Mouse (Mus musculus) adrenal gland (tissue): ENCODE results near the gene Wwox.

ENCODE experiments used
- intact Hi-C: fragments of 180-260 bp; cut with DNase I; formaldehyde crosslinking; loops from one replicate; pipeline ENCODE4 v1.15.1; 2025

The Wwox gene

DNA sequence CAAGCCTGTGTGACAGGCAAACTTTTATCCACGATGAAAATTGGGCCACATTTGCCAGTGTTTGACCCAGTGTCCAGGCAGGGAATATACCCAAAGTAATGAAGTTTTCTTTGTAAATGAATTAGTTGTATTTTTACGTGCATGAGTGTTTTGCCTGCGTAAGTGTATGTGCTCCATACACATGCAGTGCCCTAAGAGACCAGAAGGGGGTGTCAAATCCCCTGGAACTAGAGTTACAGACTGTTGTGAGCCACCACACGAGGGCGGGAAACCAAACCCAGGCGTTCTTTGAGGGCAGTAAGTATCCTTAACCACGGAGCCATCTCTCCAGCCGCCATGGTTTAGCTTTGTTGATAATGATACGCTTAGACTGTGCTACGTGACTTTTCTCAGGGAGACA is 755.9 kb downstream of the Wwox start:
- intact Hi-C loops: no loop called here

DNA sequence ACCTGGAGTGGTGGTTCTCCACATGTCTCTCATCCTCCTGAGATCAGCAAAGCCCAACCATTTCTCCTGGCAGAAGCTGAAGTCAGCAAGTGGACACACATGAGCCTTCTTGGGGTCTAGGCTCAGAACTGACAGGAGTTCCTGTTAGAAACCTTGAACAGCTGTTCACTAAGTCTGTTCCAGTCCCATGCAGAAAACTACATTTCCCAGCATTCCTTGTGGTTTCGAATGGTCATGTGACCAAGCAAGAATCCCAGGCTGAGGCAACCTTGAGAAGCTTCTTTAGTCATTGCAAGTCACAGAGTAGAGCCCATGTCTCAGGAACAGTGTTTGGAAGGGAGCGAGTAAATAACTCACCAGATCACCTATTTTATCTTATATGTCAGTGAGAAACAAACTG is 757.4 kb downstream of the Wwox start:
- intact Hi-C loops: no loop called here

DNA sequence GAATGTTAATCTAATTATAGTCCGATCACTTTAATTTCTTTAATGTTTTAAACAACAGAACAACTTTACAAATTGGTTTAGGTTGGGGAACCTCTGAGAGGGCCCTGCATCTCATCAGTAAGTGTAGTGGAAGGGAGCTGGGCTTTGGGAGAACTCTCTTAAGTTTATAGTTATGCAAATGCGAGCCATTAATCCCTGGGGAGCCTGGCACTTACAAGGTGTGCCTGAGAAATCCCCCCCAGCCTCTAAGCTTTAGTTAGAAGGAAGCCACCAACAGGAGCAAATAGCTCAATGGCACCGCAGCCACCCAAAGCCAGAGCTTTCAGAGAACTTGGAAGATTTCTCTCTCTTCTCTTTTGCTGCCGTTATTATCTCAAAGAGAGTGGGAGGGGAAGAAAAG is 759.7 kb downstream of the Wwox start:
- intact Hi-C loops: no loop called here

DNA sequence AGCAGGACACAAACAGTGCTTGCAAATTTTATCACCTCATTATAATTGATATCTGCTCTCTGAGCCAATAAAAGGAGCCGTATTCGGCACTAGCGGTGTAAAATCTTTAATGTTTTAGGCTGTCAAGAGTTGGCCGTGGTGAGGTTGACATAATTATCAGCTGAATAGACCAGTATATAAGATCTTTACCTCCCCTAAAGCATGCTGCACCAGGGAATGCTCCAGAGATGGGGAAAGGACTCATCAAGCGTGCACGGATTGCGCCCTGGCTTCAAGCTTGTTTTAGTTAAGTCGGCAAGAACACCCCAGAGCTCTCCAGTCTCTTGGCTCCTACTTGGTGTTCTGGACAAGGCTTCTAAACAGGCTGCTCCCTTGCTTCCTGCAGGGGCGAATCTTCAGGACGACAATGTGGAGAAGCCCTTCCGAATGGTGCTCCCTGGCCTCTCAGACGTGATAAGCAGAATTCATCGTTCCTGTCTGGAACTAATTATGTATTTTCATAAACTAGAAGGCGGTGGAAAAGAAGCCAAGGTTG is 760.2 kb downstream of the Wwox start:
- intact Hi-C loops: no loop called here

DNA sequence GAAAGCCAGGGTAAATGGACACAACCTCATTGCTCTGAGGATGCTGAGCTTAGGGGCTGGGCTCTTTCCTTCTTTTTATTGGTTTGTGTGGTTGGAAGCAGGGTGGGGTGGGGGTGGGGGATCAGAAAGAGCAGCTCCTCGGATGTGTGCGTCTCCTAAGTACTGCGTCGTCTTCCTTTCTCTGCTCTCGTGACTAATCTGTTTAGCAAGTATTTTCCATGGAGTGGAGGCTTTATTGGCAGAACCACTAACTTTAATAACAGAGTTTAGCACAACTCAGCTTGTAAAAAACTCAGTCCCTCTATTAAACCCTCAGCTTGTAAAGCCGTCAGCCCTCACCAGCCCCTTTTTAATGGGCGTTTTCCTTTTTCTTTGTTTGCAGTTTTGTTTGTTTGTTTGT is 762.3 kb downstream of the Wwox start:
- intact Hi-C loops: no loop called here

DNA sequence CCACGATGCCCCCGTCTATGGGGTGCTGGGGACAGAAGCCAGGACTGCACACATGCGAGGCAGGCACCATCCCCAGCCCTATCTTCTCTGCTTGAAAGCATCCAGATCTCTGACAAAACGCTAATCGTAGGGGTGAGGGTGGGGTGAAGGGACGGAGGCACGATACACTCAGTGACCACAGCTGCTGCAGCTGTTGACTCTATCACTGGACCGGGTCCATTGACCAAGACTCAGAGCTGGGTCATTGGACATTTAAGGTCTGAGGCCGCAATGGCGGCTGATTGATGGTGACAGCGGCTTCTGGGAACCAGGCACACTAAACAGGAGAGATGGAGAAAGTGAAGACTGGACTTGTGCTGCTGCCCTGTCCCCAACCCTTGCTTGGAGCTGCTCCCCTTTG is 768.0 kb downstream of the Wwox start:
- intact Hi-C loops: no loop called here

DNA sequence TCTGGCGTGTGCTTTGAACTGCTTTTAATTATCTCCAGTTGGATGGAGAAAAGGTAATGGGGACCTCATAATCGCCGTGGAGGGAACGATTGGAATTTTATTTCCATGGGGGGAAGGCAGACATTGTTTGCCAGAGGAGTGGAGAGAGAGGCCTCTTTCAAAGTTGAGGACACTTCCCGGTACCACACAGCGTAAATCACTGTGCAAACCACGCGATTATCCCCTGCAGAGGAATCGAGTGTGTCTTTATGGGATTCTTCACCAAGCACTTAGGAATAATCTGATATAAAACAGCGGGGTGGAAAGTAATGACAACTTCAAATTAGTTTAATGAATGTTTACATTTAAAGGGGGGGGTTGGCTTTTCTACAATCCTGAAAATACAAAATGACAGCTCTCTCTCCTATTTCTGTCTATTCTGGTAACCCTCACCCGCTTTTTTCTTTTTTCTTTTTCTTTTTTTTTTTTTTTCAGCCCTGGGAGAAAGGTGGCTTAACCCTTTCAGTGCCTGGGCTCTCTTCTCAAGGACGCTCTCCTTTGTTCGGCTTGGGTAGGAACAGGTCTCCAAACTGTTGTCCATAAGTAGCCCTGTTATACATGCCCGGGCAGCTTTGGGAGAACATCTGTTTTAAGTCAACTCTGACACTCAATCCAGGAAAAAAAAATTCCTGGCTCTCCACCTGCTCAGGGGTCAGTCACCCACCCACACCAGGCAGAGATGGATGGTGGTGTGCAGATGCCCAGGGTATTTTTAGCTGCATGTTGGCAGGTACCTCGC is 769.1 kb downstream of the Wwox start:
- intact Hi-C loops: no loop called here

DNA sequence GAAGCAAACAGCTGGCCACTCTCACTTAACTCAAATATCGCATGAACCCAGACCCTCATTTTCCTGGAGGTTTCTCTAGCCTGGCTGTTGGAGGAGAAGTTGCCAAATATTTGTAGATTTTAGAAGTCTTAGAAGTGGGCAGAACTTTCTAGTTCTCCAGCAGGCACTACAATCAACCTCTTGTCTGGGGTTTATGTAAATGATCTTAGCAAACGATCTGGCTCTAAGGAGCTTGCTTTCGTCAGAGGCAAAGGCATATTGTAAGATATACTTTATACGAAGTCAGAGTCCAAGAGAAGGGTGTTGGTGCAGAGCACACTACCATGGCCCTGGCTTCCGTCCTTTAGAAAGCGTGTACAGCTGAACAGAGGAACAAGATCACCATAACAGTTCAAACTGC is 770.6 kb downstream of the Wwox start:
- intact Hi-C loops: no loop called here

DNA sequence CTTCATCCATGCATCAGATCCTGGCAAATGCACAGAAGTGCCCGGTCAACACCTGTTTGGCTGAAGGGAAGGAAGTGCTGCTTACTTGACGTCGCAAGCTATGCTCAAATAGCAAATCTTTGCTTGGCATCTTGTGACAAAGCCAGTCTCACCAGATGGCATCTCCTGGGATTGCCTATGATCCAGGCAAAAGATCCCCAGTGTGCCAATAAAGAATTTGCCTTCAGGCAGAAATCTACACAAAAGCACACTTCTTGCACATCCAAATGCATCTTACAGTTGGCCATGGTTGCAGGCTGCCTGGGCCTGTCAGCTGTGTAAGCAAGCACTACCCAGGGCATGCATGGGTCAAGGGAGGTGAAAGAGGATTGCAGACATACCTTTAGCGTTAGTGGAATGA is 773.7 kb downstream of the Wwox start:
- intact Hi-C loops: no loop called here

DNA sequence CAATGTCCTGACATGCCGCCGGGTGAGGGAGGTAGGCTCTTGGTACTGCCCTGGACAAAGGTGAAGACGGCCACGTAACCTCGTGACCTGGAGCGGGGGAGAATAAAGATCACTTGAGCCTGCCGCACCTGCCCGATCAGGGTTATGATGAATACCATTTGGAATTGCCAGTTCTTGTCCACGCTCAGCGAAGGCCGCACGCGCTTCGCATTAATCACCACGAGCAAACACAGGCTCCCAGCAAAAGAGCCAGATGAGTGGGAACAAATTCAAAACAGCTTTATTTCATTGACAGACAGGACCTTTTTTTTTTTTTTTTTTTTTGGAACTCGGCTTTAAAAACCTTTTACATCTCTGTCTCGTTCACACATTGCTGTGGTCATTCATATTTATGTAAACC is 775.4 kb downstream of the Wwox start:
- intact Hi-C loops: no loop called here

DNA sequence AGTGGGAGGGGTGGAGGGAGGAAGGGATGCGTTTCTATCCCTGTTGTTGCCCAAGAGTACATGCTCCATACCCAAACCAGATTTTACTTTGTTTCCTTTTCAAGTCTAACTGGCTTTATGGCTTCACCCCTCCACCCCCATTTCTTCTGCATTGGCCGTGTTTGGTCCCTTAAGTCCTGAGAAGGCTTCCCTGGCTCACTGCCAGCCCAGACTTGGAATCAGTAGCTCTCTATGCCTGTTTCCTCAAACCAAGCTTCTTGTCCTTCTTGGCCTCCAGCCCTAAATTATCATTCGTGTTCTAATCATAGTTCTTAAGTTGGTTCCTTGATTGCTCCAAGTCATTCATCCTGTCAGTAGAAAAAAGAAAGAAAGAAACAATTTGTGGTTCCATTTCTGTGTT is 777.3 kb downstream of the Wwox start:
- intact Hi-C loops: no loop called here

DNA sequence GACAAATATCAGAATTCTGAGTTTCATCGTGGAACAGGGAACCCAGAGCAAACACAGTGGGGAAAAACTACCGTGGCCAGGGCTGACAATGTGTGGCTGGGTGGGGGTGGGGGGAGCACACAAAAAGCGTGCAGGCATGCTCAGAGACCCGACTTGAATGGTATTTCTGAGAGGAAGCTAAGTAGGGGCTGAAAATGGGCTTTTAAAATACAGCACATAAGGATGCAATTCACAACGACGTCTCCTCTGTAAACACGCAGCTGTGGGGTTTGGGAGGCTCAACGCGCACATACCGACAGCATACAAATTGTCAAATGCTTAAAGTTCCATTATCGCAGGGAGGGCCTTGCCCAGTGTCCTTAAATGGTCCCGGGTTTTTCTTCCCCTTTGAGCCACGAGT is 783.1 kb downstream of the Wwox start:
- intact Hi-C loops: no loop called here

DNA sequence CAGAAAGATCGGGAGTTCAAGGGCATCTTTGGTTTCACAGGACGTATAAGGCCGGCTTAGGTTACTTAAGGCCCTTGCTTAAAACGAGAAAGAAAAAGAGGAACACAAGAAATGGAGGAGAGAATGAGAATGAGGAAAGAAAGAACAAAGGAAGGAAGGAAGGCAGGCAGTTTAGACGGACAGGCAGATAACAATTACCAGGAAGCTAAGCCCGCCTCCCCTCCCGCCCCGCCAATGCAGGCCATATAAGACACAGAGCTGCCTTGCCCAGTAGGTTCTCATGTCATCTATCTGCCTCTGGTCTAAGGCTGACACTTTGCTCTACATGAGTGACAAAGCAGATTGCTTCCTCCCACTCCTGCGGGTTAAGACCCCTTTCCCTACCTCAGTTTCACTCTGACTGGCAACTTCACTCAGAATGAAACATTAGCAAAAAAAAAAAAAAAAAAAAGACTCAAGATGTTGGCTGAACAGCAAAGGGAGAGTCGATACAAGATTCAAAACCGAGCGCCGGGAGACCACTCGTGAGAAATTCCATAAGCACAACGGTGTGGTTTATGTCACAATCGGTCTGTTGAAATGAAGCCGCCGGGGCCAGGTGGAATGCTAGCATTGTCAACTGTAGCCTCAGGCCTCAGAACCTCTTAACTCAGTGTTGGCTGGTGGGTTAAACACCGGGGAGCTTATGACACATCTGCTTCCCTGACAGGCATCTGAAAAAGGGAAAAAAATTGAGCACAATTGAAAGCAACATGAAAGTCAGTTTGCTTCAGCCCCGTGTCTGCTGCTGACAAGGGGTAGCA is 787.5 kb downstream of the Wwox start:
- intact Hi-C loops: no loop called here

DNA sequence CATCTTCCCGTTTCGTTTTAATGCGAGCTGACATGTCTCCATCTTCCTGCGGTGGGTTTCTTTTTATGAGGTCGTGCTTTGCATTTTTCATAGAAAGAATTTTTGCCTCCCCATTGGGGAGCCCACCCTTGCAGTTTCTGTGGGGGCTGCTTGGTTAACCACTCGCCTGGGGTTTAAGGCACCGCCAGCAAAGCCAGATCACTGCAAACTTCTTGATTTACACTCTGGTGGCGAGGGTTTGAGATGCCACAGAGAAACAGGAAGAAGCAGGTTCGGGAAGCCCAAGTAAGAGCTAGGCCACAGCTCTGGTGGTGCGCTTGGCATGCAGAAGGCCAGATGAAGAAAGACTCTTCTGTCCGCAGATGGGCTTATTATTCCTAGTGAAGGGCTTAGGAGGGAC is 789.4 kb downstream of the Wwox start:
- intact Hi-C loops: no loop called here

DNA sequence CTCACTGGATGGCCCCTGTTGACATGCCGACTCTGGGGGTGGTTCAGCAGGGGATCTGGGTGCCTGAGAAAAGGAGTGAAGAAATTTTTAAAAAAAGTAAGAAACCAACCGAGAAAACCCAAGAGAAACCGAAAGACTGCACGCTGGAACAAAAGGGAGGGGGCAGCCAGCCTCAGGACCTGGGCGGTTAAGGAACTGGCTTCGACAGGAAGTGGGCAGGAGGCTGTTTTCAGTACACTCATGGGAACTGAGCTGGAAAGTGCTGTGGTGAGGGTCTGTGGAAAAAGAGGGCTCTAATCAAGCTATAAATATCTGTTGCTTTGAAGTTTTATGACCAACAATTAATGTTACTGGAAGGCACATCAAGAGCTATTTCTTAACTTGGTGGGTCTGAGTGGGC is 794.6 kb downstream of the Wwox start:
- intact Hi-C loops: no loop called here

DNA sequence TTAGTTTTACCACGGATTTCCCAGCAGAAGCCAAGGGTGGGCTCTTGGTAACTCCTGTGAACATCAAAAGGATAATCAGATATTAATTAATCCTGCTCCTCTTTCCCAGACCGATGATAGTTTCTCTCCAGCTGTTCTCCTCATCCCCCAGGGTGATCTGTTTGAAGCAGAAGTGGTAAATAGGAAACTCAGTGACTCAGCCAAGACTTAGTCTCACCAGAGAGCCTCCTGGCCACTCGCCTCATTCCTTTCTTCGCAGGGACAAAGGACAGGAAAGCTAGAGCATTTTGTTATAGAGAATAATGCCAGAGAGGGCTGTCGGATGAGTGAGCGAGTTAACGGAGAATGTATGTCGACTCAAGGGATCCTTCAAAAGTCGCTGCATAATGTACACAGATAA is 798.1 kb downstream of the Wwox start:
- intact Hi-C loops: no loop called here

DNA sequence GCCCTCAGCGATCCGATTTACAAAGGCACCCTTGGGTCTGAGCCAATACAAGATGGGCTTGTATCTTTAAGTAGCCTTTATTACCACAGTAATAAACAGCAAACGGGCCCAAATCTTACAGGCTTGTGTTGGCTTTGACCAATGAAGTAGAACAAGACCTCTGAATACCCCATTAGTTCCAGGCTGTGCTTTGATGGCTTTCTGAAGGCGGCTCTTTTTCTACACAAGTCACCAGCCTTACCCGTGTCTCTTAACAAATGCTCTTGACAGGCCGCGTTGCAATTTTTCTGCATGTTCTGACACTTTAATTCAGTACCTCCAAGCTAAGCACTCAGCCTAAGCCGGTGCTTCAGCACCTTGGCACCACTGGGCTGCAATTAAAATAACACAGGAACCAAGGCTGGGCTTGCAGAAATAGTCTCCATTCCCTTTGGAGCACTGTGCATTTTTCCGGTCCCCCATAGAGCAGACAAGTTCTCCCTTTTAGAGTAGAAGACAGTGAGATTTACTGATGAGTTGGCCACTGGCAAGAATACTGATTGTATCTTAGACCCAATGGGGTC is 804.1 kb downstream of the Wwox start:
- intact Hi-C loops: no loop called here

DNA sequence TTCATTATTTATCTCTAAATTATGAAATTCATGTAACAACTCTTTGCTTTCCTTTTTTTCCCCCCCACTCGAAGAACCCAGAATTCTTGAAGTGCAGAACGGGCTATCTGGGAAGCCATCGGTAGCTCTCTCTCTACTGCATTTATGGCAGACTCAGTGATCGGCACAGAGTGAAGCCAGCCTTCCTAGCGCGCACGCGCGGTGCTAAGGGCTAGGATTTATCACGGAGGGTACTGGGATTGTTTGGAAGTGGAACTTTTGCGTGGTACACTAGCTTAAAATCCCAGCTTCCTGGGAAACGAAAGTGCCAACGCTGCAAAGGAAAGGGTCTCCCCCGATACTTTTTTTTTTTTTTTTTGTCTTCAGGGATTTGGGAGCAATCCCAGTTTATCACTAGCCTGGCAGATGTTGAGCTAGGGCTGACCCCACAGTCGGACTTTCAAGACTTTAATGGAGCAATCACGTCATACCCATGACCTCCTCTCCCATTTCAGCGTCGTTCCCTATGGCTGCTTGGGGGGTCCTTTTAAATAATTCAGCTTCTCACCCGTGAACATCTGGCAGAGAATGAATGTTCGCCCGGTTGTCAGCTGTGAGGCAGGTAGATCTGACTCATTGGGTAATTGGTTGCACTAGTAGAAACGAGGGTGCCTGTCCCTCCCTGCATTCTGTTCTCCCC is 810.4 kb downstream of the Wwox start:
- intact Hi-C loops: no loop called here

DNA sequence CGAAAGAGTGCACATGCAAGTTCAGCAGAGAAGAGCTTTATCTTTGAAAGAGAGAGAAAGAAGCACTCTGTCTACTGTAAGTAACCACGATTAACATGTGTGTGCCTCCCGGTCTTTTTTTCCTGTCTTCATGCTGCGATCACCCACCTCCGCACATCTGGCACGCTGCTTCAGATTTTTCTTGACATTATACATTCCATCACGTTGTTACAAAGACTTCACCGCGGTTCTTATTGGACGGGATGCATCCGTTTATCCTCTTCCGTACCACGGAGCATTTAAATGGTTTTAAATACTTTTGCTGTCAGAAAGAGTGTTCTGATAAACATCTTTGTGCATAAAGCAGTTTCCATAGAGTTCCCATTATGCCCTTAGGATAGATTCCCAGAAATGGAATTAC is 816.1 kb downstream of the Wwox start:
- intact Hi-C loops: no loop called here

DNA sequence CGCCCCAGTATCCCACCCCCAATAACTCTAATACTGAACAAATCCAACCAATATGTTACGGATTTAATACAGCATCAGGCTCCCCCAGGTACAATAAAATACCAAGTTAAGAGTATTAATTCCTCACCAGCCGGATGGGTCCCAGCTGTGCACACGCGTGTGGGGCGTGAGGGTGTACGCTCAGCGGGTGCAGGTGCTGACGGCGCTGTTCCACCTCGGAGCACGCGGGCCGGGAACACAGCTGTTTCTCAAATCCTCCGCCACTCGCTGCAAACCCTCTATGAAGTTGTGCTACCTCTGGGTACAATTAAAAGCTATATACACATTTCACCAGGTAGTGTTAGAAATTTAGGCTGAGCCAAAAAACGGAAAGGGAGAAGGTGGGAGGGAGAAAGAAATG is 818.0 kb downstream of the Wwox start:
- intact Hi-C loops: no loop called here

DNA sequence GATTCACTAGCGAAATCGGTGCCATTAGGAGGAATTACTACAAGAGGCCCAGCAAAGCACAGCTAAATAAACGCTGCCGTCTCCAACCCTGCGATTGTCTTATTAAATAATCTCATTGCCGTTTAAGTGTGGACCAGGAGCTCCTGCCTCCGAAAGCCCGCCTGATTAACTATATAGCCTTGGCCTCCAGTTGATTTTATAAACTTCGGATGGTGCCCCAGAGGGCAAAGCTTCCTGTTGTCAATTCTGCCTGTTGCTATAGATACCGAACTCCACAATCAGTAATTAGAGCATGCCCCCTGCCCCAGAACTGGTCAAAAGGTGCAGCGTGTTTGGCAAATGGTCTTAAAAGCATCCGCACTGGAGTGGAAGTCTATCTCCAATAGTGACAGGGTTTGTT is 820.4 kb downstream of the Wwox start:
- intact Hi-C loops: no loop called here

DNA sequence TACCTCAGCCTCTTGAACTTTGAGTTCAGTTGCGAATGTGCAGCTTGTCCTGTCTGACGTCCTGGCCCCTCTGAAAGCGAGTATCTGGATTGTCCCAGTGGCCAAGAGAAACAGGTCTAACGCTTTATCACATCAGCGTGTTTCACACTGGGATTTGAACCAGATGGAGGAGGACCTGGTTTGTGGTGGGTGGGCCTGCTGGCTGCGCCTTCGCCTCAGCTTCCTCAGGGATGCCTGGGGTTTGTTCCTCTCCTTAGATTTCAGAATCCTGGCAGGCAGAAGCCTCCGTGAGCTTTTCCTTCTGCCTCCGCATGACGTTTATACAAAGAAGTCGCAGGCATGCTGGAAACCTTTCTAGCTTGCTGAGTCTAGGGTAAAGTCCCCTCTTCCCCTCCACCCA is 827.7 kb downstream of the Wwox start:
- intact Hi-C loops: no loop called here
